Mouse (Mus musculus) embryonic fibroblast, embryonic 13.5 days (primary cell): Measurements from ENCODE around the gene Ppp1r37. TPM values are rescaled to one million over a fixed set of nuclear protein-coding genes. Genes with fewer than 3 reads are reported as not detected.
A peak's percentile ranks its signal among the peaks of the same experiment; 100 is the strongest.

Source experiments
- H3K27ac ChIP-seq: 2 replicates; pipeline ENCODE4 v1.5.1; 2012; ENCODE audit warnings: low read length, control low read depth, inconsistent platforms; ENCODE audit not compliant: insufficient read depth
- H3K4me1 ChIP-seq: 2 replicates; pipeline ENCODE4 v1.6.1; 2011; ENCODE audit warnings: low read length; ENCODE audit not compliant: control insufficient read depth, insufficient read depth
- H3K4me3 ChIP-seq: 2 replicates; pipeline ENCODE4 v1.5.1; 2011; ENCODE audit warnings: mild to moderate bottlenecking, control low read depth, low read length; ENCODE audit not compliant: insufficient read depth
- CTCF ChIP-seq: IDR thresholded peaks from 2 replicates; pipeline ENCODE4 v1.5.1; 2011; ENCODE audit warnings: mild to moderate bottlenecking, control low read depth, low read length, moderate library complexity, borderline replicate concordance; ENCODE audit not compliant: insufficient read depth
- POLR2A ChIP-seq: IDR thresholded peaks from 2 replicates; pipeline ENCODE4 v1.6.1; 2011; ENCODE audit warnings: low read depth, mild to moderate bottlenecking, control low read depth, low read length, moderate library complexity
- polyA plus RNA-seq: library from polyadenylated mRNA; stranded (reverse); fragments of >200 nt; gene quantifications from 2 replicates; pipeline ENCODE4 v1.2.4, GENCODE M21; 2011; ENCODE audit warnings: low read depth; ENCODE audit not compliant: missing spikeins, insufficient read length

Gene Ppp1r37
- polyA plus RNA-seq, 1 experiment, result 25.3 TPM

- Histone ChIP-seq H3K4me3 (no peak overlapping the region), H3K27ac (no peak overlapping the region), H3K4me1 (peaks cover 3% of the 10 kb centered on the region; the same call in 1 of the 2 replicates)
- TF ChIP-seq POLR2A (no peak), CTCF (no peak)
These were observed 3.9 kb downstream of the Ppp1r37 start for GRCm38 (mm10) chr7:19558965-19559364.

GRCm38 (mm10) chr7:19557982-19558900, 4.6 kb downstream of the Ppp1r37 start:
- Histone ChIP-seq H3K4me3 (no peak overlapping the region), H3K4me1 (peaks cover 3% of the 10 kb centered on the region; the same call in 1 of the 2 replicates)

GRCm38 (mm10) chr7:19557086-19557485, 5.8 kb downstream of the Ppp1r37 start:
- Histone ChIP-seq H3K27ac (no peak overlapping the region), H3K4me1 (peaks cover 3% of the 10 kb centered on the region; the same call in 1 of the 2 replicates), H3K4me3 (no peak overlapping the region)
- no peak for TF ChIP-seq POLR2A
- no peak for TF ChIP-seq CTCF

More at GRCm38 (mm10) chr7:19557982-19558900, 4.6 kb downstream of the Ppp1r37 start:
- TF ChIP-seq CTCF (no peak), POLR2A (no peak)
- H3K27ac ChIP-seq, result no peak overlapping the region

GRCm38 (mm10) chr7:19554168-19554567, 8.7 kb downstream of the Ppp1r37 start:
- no peak overlapping the region for H3K4me3 ChIP-seq
- H3K4me1 ChIP-seq, result no peaks in the 10 kb centered on the region
- TF ChIP-seq POLR2A, result no peak
- no peak for TF ChIP-seq CTCF
- H3K27ac ChIP-seq, result no peak overlapping the region

- no peak for TF ChIP-seq CTCF
- no peak for TF ChIP-seq POLR2A
- Histone ChIP-seq H3K4me3 (no peak overlapping the region), H3K4me1 (no peaks in the 10 kb centered on the region), H3K27ac (no peak overlapping the region)
These were observed 10.4 kb downstream of the Ppp1r37 start for GRCm38 (mm10) chr7:19552443-19552842.

GRCm38 (mm10) chr7:19551634-19552033, 11.2 kb downstream of the Ppp1r37 start:
- no peak for TF ChIP-seq CTCF
- no peak for TF ChIP-seq POLR2A
- Histone ChIP-seq H3K4me3 (no peak overlapping the region), H3K4me1 (no peaks in the 10 kb centered on the region; the same call in 1 of the 2 replicates), H3K27ac (no peak overlapping the region)

- peaks cover 6% of the 10 kb centered on the region for H3K4me1 ChIP-seq
- no peak overlapping the region for H3K4me3 ChIP-seq
- TF ChIP-seq CTCF (no peak), POLR2A (no peak)
- H3K27ac ChIP-seq, result no peak overlapping the region
These were observed 13.5 kb downstream of the Ppp1r37 start for GRCm38 (mm10) chr7:19549394-19549793.

GRCm38 (mm10) chr7:19547344-19547969, 15.4 kb downstream of the Ppp1r37 start:
- Histone ChIP-seq H3K4me3 (no peak overlapping the region), H3K27ac (no peak overlapping the region), H3K4me1 (peaks cover 8% of the 10 kb centered on the region)
- TF ChIP-seq POLR2A (no peak), CTCF (no peak)

- TF ChIP-seq CTCF (no peak), POLR2A (no peak)
- Histone ChIP-seq H3K27ac (no peak overlapping the region), H3K4me1 (peaks cover 8% of the 10 kb centered on the region), H3K4me3 (no peak overlapping the region)
These were observed 16.9 kb downstream of the Ppp1r37 start for GRCm38 (mm10) chr7:19546007-19546406.

GRCm38 (mm10) chr7:19543584-19543983, 19.3 kb downstream of the Ppp1r37 start:
- Histone ChIP-seq H3K27ac (no peak overlapping the region), H3K4me1 (peaks cover 8% of the 10 kb centered on the region), H3K4me3 (no peak overlapping the region)
- TF ChIP-seq CTCF (0 out of 2 replicates have a peak, but pooled peaks have one; percentile 16), POLR2A (no peak)
